19 mouse cellular contexts compared by ENCODE assay signal in the genomic region with DNA sequence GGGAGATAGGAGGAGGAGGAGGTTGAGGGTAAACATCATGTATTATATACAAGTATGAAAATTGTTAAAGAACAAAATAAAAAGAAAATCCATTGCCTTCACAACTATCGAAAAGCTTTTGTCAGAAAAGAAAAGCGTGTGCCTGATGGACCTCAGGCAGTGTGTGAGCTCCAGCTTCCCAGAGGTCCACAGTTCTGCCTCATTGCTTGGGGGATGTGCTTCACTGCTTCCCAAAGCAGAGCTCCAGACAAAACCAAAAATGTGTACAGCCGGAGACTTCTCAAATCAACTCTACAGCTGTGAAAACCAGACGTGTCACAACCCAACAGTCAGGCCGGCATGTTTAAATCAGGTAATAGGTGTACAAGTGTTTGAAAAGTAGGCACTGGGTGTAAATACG. TPM values are rescaled to one million over a fixed set of nuclear protein-coding genes. Genes with fewer than 3 reads are reported as not detected.
"Had no signal": no experiment of that assay in that cellular context is flagged by ENCODE, and none has a peak within 500 bp of the region (broad histone marks: within the 10 kb centered on the region; RNA-seq: fewer than 3 reads in every experiment).

No protein-coding gene starts in this region.

- H3K9ac ChIP-seq: neural tube, embryonic 15.5 days; stomach, embryonic 15.5 days had no signal

- H3K36me3 ChIP-seq: neural tube, embryonic 15.5 days; stomach, embryonic 15.5 days had no signal

- H3K27me3 ChIP-seq: neural tube, embryonic 15.5 days; stomach, embryonic 15.5 days had no signal

- H3K9me3 ChIP-seq: neural tube, embryonic 15.5 days; stomach, embryonic 15.5 days had no signal

- H3K27ac ChIP-seq: neural tube, embryonic 15.5 days; stomach, embryonic 15.5 days; stomach, postnatal 0 days had no signal

- H3K4me3 ChIP-seq: neural tube, embryonic 15.5 days; stomach, embryonic 15.5 days had no signal

- H3K4me2 ChIP-seq: neural tube, embryonic 15.5 days; stomach, embryonic 15.5 days had no signal

- DNase-seq: retina, postnatal 1 day; right cerebral cortex, adult 18-20 months; right cerebral cortex, postnatal 14 days; right cerebral cortex, postnatal 25 days; right cerebral cortex, postnatal 4 days; spleen, adult 18-20 months; thymus, adult 18-20 months; thymus, adult 2 months; thymus, postnatal 14 days; thymus, postnatal 25 days; thymus, postnatal 36 days; thymus, postnatal 4 days had no signal

- H3K4me1 ChIP-seq: neural tube, embryonic 15.5 days; stomach, embryonic 15.5 days had no signal

RNA-seq across cellular contexts. Expression of a gene that starts 38.7 kb away (rescaled TPM):
- polyA plus RNA-seq: neural tube, embryonic 14.5 days; testis, adult 2 months; thymus, adult 2 months; thymus, postnatal 0 days; urinary bladder, adult 2 months had no signal
